Mouse (Mus musculus) kidney, embryonic 15.5 days (tissue): Measurements from ENCODE around the gene Fam171a2. TPM values are rescaled to one million over a fixed set of nuclear protein-coding genes. Genes with fewer than 3 reads are reported as not detected.

Experiments
- ATAC-seq: fragments of 200-750 bp; cut with Nextera tagmentation; replicated peaks from 2 replicates; pipeline ENCODE4 v1.8.0; 2017; ENCODE audit warnings: moderate TSS enrichment; ENCODE audit not compliant: low FRiP score
- H3K27ac ChIP-seq: fragments of 300-500 bp; sonication (generic); 2 replicates; pipeline ENCODE4 v1.5.1; 2015; ENCODE audit warnings: mild to moderate bottlenecking, inconsistent platforms
- H3K27me3 ChIP-seq: fragments of 300-500 bp; sonication (generic); 2 replicates; pipeline ENCODE4 v1.6.1; 2015; ENCODE audit warnings: inconsistent platforms
- H3K36me3 ChIP-seq: fragments of 300-500 bp; sonication (generic); 2 replicates; pipeline ENCODE4 v1.6.1; 2015; ENCODE audit warnings: inconsistent platforms
- H3K4me1 ChIP-seq: fragments of 300-500 bp; sonication (generic); 2 replicates; pipeline ENCODE4 v1.6.1; 2015; ENCODE audit warnings: inconsistent platforms
- H3K4me2 ChIP-seq: fragments of 300-500 bp; sonication (generic); 2 replicates; pipeline ENCODE4 v1.6.1; 2015; ENCODE audit warnings: moderate library complexity, mild to moderate bottlenecking, inconsistent platforms
- H3K4me3 ChIP-seq: fragments of 300-500 bp; sonication (generic); replicated peaks from 2 replicates; pipeline ENCODE4 v1.5.1; 2015; ENCODE audit warnings: mild to moderate bottlenecking, inconsistent platforms
- H3K9ac ChIP-seq: fragments of 300-500 bp; sonication (generic); 2 replicates; pipeline ENCODE4 v1.6.1; 2015; ENCODE audit warnings: mild to moderate bottlenecking, inconsistent platforms
- H3K9me3 ChIP-seq: fragments of 300-500 bp; sonication (generic); replicated peaks from 2 replicates; pipeline ENCODE4 v1.6.1; 2016; ENCODE audit warnings: inconsistent platforms
- WGBS: fragments of 180-500 bp; shearing (Covaris S2); methylation state at CpG from one replicate; pipeline ENCODE4 v1.1.7; 2015; ENCODE audit warnings: mixed read lengths; 5-methylcytosine and 5-hydroxymethylcytosine counted together
- polyA plus RNA-seq: library from polyadenylated mRNA; unstranded; fragments of >200 nt; fragmentation: Nextera tagmentation; extraction: Ambion mirVana; gene quantifications from 2 replicates; pipeline ENCODE4 v1.2.1, GENCODE M21; 2015

Fam171a2 gene
- polyA plus RNA-seq, 1 experiment from 2014 or later = 7.1 TPM

- H3K36me3 ChIP-seq = peaks cover 88% of the 10 kb centered on the region
These were observed 32.1 kb upstream of the Fam171a2 start for GRCm38 (mm10) chr11:102479581-102479980.

GRCm38 (mm10) chr11:102478671-102479070, 31.2 kb upstream of the Fam171a2 start:
- Histone ChIP-seq H3K9me3 (no peaks in the 10 kb centered on the region), H3K4me3 (no peak overlapping the region), H3K36me3 (peaks cover 87% of the 10 kb centered on the region), H3K27me3 (no peaks in the 10 kb centered on the region), H3K4me2 (no peak overlapping the region), H3K4me1 (no peaks in the 10 kb centered on the region), H3K9ac (no peak overlapping the region), H3K27ac (no peak overlapping the region)
- ATAC-seq = no peak
- 92% methylated on average over 3 of the region's 3 CpGs for WGBS

More at GRCm38 (mm10) chr11:102479581-102479980, 32.1 kb upstream of the Fam171a2 start:
- Histone ChIP-seq H3K4me1 (no peaks in the 10 kb centered on the region), H3K27me3 (no peaks in the 10 kb centered on the region), H3K4me2 (no peak overlapping the region), H3K27ac (no peak overlapping the region), H3K9ac (no peak overlapping the region), H3K4me3 (no peak overlapping the region), H3K9me3 (no peaks in the 10 kb centered on the region)
- 96% methylated on average over 23 of the region's 23 CpGs for WGBS
- no peak for ATAC-seq

- Histone ChIP-seq H3K4me3 (no peak overlapping the region), H3K9ac (no peak overlapping the region), H3K27ac (no peak overlapping the region), H3K4me2 (no peak overlapping the region), H3K27me3 (no peaks in the 10 kb centered on the region), H3K36me3 (peaks cover 53% of the 10 kb centered on the region), H3K4me1 (no peaks in the 10 kb centered on the region), H3K9me3 (no peaks in the 10 kb centered on the region)
- WGBS = 96% methylated on average over 3 of the region's 3 CpGs
- no peak for ATAC-seq
These were observed 27.5 kb upstream of the Fam171a2 start for GRCm38 (mm10) chr11:102475027-102475426.

GRCm38 (mm10) chr11:102469648-102470357, 22.3 kb upstream of the Fam171a2 start, which contains the start of gene Itga2b:
Gene Itga2b, minus strand, starts transcription at chr11:102470122.
- ATAC-seq = no peak
- no peak within 1 kb of the TSS for H3K27ac ChIP-seq
- peaks cover 25% of the 10 kb centered on the region for H3K4me1 ChIP-seq
- WGBS = 58% methylated on average over 11 of the region's 11 CpGs
- no peak within 1 kb of the TSS for H3K4me2 ChIP-seq
- no peaks in the 10 kb centered on the region for H3K9me3 ChIP-seq
- H3K36me3 ChIP-seq = peaks cover 6% of the 10 kb centered on the region; the same call in 1 of the 2 replicates
- no peak within 1 kb of the TSS for H3K9ac ChIP-seq
- no peak within 1 kb of the TSS for H3K4me3 ChIP-seq
- 0 out of 2 replicates have a peak, but pooled peaks cover 3% of the 10 kb centered on the region for H3K27me3 ChIP-seq

- under 1% methylated on average over 37 of the region's 37 CpGs for WGBS
- Histone ChIP-seq H3K27me3 (0 out of 2 replicates have a peak, but pooled peaks cover 3% of the 10 kb centered on the region), H3K36me3 (no peaks in the 10 kb centered on the region), H3K4me1 (peaks cover 25% of the 10 kb centered on the region), H3K9me3 (no peaks in the 10 kb centered on the region), H3K4me3 (peak overlapping the region; percentile 50), H3K27ac (peak overlapping the region; percentile 74), H3K4me2 (peak overlapping the region; percentile 95), H3K9ac (peak overlapping the region; percentile 54)
- peak; percentile 94 for ATAC-seq
These were observed 19.7 kb upstream of the Fam171a2 start for GRCm38 (mm10) chr11:102467041-102467631.

- Histone ChIP-seq H3K27ac (no peak overlapping the region), H3K36me3 (no peaks in the 10 kb centered on the region), H3K4me1 (peaks cover 25% of the 10 kb centered on the region), H3K27me3 (0 out of 2 replicates have a peak, but pooled peaks cover 3% of the 10 kb centered on the region), H3K4me3 (peak overlapping the region; percentile 19), H3K9ac (0 out of 2 replicates have a peak overlapping the region, but pooled peaks have one; percentile 12), H3K4me2 (peak overlapping the region; percentile 95), H3K9me3 (no peaks in the 10 kb centered on the region)
- WGBS = 10% methylated on average over 26 of the region's 26 CpGs
- no peak for ATAC-seq
These were observed 18.4 kb upstream of the Fam171a2 start for GRCm38 (mm10) chr11:102465713-102466436.

GRCm38 (mm10) chr11:102464901-102465300, 17.4 kb upstream of the Fam171a2 start:
- Histone ChIP-seq H3K4me2 (no peak overlapping the region), H3K9me3 (no peaks in the 10 kb centered on the region), H3K27ac (no peak overlapping the region), H3K27me3 (0 out of 2 replicates have a peak, but pooled peaks cover 3% of the 10 kb centered on the region), H3K4me1 (peaks cover 25% of the 10 kb centered on the region), H3K4me3 (no peak overlapping the region), H3K9ac (no peak overlapping the region), H3K36me3 (no peaks in the 10 kb centered on the region)
- WGBS = 90% methylated on average over 6 of the region's 6 CpGs
- no peak for ATAC-seq

GRCm38 (mm10) chr11:102461764-102462163, 14.3 kb upstream of the Fam171a2 start:
- no peaks in the 10 kb centered on the region for H3K9me3 ChIP-seq
- H3K36me3 ChIP-seq = no peaks in the 10 kb centered on the region
- no peak overlapping the region for H3K4me3 ChIP-seq
- peaks cover 12% of the 10 kb centered on the region; the same call in 1 of the 2 replicates for H3K27me3 ChIP-seq
- 78% methylated on average over 3 of the region's 3 CpGs for WGBS
- no peak overlapping the region for H3K4me2 ChIP-seq
- ATAC-seq = no peak
- H3K27ac ChIP-seq = no peak overlapping the region
- peaks cover 17% of the 10 kb centered on the region for H3K4me1 ChIP-seq
- no peak overlapping the region for H3K9ac ChIP-seq

- Histone ChIP-seq H3K27ac (no peak overlapping the region), H3K4me3 (no peak overlapping the region), H3K36me3 (no peaks in the 10 kb centered on the region), H3K4me1 (peaks cover 14% of the 10 kb centered on the region), H3K9ac (no peak overlapping the region), H3K4me2 (no peak overlapping the region), H3K27me3 (peaks cover 11% of the 10 kb centered on the region; the same call in 1 of the 2 replicates), H3K9me3 (no peaks in the 10 kb centered on the region)
- 65% methylated on average over 16 of the region's 16 CpGs for WGBS
- ATAC-seq = no peak
These were observed 13.1 kb upstream of the Fam171a2 start for GRCm38 (mm10) chr11:102460541-102460940.

GRCm38 (mm10) chr11:102455740-102456396, 8.4 kb upstream of the Fam171a2 start:
- H3K9me3 ChIP-seq = no peaks in the 10 kb centered on the region
- peak overlapping the region; percentile 83 for H3K4me2 ChIP-seq
- peak overlapping the region; percentile 82 for H3K27ac ChIP-seq
- H3K9ac ChIP-seq = peak overlapping the region; percentile 36
- peak; percentile 89 for ATAC-seq
- peaks cover 37% of the 10 kb centered on the region for H3K4me1 ChIP-seq
- under 1% methylated on average over 39 of the region's 40 CpGs for WGBS
- H3K27me3 ChIP-seq = peaks cover 13% of the 10 kb centered on the region; the same call in 1 of the 2 replicates
- no peaks in the 10 kb centered on the region for H3K36me3 ChIP-seq
- H3K4me3 ChIP-seq = peak overlapping the region; percentile 50

- Histone ChIP-seq H3K9ac (no peak overlapping the region), H3K4me2 (peak overlapping the region; percentile 28; the same call in 1 of the 2 replicates), H3K4me3 (no peak overlapping the region), H3K27me3 (peaks cover 13% of the 10 kb centered on the region; the same call in 1 of the 2 replicates), H3K4me1 (peaks cover 57% of the 10 kb centered on the region), H3K9me3 (no peaks in the 10 kb centered on the region), H3K36me3 (no peaks in the 10 kb centered on the region), H3K27ac (no peak overlapping the region)
- ATAC-seq = no peak
- WGBS = 16% methylated on average over 10 of the region's 10 CpGs
These were observed 5.6 kb upstream of the Fam171a2 start for GRCm38 (mm10) chr11:102453131-102453530.
